Mouse (Mus musculus): ENCODE data around the gene Nol8.

DNA sequence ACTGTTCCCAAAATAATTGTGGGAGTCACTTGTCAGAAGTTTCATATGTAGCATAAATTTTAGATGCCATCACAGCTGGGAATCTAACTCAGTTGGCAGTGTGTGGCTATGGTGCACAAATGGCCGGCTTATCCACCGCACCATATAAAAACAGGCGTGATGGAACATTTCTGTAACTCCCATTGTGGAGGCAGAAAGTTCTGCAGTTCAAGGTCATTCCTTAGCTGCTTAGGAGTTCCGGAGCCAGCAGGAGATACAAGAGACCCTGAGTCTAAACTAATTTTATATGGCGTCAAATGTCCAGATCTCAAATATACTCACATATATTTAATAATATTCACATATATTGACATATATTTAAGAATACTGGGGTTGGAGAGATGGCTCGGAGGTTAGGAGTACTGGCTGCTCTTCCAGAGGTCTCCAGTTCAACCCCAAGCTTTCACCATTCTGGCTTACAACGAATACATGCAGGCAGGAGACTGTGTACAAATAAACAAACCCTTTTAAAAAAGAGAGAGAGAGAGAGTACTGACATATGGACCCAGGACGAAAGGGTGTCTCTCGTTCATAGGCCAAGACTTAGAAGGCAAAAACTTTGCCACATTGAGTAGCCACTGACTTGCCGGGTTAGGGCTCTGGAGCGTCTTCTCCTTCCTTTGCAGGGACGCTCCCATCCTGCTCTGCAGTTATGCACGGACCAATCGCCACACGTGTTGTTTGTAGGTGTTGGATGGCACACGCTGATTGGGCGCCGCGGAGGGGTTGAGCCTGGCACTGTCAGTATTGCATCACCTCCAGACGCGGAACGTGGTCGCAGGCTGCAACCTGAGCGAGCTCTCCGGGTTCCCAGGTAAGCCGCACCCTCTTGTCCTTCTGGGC lies 28.7 kb downstream of the Nol8 start, which contains the start of gene Iars:
- TF ChIP-seq POLR2A (IDR thresholded peaks at IDR 0.05; ENCODE audit: extremely low read depth, insufficient read depth, low read length) (peak; percentile 92), CTCF (IDR thresholded peaks at IDR 0.05; ENCODE audit: extremely low read depth, insufficient read depth, low read length) (no peak)
